Mouse (Mus musculus) bone marrow, adult 2 months (tissue): ENCODE measurements around the gene Scrn3.

Experiments used
- CTCF ChIP-seq: fragments of 200-500 bp; IDR thresholded peaks from 2 replicates; pipeline ENCODE4 v1.5.1; 2011; ENCODE audit warnings: low read length, control low read depth; ENCODE audit not compliant: control insufficient read depth, insufficient read depth
- POLR2A ChIP-seq: fragments of 200-500 bp; IDR thresholded peaks from 2 replicates; pipeline ENCODE4 v1.6.1; 2011; ENCODE audit warnings: low read depth, mild to moderate bottlenecking, control low read depth, low read length, borderline replicate concordance; ENCODE audit not compliant: control insufficient read depth

- TF ChIP-seq POLR2A, result no peak
- no peak for TF ChIP-seq CTCF
These were observed 45.8 kb upstream of the Scrn3 start for GRCm38 (mm10) chr2:73266623-73267022.
